Mouse (Mus musculus) monocyte, adult 2 months (primary cell): ENCODE measurements around the gene Grm8.

ENCODE experiments used
- DNase-seq, 2 experiments: peaks; one replicate each; pipeline ENCODE4 v3.0.0; 2022; ENCODE audit warnings: low spot score in 2 of 2, low read depth in 1 of 2

Gene Grm8

DNA sequence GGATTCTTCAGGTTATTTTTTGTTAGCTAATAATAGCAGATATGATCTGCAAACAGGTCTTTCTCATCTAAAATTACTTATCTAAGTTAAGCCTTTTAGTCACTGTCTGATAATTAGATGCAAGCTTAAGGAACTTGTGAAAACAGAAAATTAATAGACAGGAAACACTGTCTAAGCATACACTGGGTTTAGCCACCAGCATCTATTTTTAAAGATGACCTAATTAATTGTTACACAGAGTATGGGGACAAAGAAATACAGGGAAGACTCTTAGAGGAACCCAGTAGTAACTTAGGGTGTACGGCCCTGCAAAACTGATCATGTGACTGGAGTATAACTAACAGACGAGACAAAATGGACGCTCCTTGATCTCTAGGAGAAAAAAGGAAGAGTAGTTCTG is 92.6 kb downstream of the Grm8 start:
- no peak for DNase-seq

- no peak for DNase-seq
These were observed 94.2 kb downstream of the Grm8 start for GRCm38 (mm10) chr6:28040815-28041214.

DNA sequence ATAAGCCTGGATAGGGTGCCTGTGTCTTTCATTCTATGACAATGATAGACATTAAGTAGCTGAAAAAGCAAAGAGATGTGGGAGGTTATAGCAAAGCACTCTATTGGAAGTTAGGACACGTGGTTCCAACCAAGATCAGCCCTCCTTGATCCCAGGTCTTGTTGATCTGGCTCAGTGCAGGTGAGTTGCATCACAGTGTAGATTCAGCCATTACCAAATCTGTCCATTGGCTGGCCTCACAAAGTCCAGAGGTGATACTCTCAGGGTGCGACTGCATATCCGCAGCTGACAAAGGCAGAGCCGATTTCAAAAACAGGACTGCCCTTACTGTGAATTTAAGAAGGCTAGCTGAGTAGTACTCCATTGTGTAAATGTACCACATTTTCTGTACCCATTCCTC is 103.0 kb downstream of the Grm8 start:
- DNase-seq = no peak

DNA sequence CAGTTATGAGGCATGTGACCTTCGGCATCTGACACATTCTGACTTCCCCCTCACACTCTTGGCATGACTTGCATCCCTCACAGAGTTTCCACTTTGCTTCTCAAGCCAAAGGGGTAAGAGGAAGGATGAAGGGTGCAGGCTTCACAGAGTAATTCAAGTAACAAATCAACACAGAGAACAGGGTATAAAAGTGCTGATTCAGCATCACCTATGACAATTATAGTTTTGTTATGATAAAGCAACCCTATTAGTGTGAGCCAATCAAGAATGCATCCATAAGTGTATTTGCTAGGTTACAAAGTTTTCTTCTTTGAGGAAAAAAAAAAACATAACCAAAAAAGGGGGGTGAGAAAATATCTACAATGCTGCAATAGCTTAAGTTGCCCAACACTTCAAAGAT is 117.3 kb downstream of the Grm8 start:
- DNase-seq = no peak

- no peak for DNase-seq
These were observed 128.0 kb downstream of the Grm8 start for GRCm38 (mm10) chr6:28007001-28007400.

- no peak for DNase-seq
These were observed 137.7 kb downstream of the Grm8 start for GRCm38 (mm10) chr6:27997250-27997649.

DNA sequence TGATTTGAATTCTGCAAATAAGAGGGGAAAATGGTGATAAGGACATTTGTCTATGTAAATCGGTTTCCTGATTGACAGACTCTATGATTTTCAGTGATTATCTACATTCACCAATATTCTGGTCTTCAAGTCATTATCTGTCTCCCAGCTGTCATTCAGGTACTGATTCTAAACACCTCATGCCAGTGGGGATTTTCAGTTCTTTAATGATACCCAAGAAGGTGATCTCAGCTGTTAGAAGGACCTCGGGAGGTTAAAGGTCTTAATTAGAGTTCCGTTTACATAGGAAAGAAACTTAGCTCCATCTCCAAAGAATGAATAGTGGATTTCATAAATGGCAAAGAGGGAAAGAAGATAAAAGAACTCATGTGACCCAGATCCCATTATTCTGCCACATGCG is 143.7 kb downstream of the Grm8 start:
- DNase-seq = no peak

GRCm38 (mm10) chr6:27982598-27982997 is 152.4 kb downstream of the Grm8 start:
- DNase-seq = no peak

GRCm38 (mm10) chr6:27982021-27982420 is 153.0 kb downstream of the Grm8 start:
- no peak for DNase-seq

DNA sequence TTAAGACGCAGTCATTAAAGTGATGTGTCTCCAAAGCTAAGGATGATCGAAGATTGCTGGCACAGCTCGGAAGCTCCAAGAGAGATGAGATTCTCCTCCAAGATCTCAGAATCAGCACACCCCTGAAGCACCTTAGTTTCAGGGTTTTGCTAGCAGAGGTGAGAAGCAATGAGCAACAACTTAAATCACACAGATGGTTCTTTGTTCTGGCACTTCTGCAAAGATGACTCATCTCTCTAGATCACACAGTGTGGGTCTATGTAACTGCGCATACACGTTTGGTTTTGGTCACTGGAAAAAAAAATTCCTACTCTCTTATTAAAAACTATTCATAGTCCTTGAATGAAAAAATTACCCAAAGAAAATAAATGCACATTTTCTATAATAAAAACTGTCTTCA is 157.6 kb downstream of the Grm8 start:
- no peak for DNase-seq

- no peak for DNase-seq
These were observed 166.1 kb downstream of the Grm8 start for GRCm38 (mm10) chr6:27968859-27969258.

DNA sequence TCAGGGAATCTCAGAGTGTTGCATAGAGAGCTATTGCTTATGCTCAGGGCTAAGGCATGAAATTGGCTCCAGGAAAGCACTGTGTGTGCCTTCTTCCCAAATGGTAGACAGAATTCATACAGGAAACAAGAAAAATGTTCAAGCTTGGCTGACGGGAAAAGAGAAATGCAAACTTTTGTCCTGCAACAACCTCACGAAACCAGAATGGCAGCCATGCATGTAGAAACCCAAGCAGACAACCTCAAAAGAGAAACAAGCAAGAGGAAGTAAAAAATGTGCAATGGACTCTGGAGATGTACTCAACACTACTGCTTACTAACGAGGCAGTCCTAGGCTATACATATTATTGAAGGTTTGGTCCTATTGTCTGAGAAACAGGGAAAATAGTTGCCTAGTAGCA is 167.9 kb downstream of the Grm8 start:
- DNase-seq = no peak

DNA sequence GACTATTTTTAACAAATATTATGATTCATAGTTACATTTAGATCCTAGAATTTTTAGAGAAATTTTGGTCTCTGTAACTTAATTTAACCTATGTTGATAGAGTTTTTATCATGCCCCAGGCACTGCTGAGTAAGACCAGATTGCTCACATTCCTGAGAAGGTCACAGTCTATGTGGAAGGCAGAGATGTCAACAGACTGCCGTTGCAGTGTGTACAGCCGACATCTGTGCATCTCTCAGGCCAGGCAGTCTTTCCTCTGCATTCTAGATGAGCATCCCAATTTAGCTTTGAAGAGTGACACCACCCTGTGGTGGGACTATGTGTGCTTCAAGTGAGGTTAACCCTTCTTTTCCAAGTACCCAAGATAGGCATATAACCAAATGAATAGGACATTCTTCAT is 169.7 kb downstream of the Grm8 start:
- no peak for DNase-seq

- no peak for DNase-seq
These were observed 171.1 kb downstream of the Grm8 start for GRCm38 (mm10) chr6:27963887-27964286.

DNA sequence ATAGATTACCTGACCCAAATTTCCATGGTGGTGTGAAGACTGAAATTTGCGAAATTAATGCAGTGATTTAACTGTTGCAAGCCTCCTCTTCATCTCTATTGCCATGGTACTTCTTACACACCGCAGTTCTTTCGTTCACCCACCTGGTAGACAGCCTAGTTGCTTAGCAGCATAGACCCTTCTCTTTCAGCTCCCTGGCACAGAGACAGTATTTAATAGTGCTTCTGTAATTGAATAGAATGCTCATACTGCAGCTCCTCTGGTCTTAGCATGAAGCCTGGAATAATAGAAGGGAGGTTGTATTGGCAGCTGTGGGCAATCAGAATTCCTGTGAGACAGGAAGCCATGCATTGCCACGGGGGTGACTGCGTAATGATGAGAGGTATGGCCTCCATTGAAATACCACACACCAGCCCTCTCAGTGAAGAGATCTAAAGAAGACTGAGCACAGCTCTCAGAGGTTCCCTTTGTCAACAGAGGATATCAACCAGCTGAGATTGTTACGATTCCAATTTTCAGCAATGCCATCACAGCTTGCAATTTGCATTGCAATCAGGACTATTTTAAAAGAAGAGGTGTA is 178.6 kb downstream of the Grm8 start:
- no peak for DNase-seq

DNA sequence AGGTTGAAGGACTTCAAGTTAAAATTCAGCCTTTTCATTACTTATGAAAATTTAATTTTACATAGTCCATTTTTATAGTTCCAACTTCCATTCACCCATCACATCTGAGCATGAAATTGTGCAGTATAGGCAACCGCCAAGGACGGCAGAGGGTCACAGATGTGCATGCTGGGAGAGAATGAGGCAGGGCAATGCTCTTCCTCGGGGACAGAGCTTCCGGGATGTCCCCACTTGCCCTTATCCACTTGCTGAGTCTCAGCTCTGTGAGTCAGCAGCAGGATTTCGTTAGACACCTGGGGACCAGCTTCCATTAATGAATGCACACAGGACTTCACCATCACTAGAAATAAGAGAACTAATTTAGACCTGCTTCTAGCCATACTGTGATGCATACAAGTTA is 183.5 kb downstream of the Grm8 start:
- DNase-seq = no peak

- no peak for DNase-seq
These were observed 206.9 kb downstream of the Grm8 start for GRCm38 (mm10) chr6:27928058-27928457.

DNA sequence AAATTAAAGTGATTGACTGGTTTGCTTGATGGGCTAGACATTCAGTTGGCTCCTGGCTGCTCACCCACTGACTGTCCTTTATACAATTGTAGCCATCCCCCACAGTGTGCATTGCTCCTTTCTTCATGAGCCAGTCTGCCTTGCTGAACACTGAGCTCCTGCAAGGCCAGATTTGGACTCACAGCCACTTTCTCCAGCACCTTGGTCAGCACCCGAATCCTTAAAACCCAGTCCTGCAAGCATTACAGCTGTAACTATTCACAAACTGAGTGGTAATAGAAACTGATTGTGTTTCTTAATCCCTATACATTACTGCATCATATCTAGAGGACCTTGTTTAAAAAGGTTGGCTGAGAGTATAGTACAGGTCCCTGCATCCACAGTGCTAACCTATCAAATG is 221.7 kb downstream of the Grm8 start:
- DNase-seq = no peak

- no peak for DNase-seq
These were observed 230.6 kb downstream of the Grm8 start for GRCm38 (mm10) chr6:27904358-27904757.

DNA sequence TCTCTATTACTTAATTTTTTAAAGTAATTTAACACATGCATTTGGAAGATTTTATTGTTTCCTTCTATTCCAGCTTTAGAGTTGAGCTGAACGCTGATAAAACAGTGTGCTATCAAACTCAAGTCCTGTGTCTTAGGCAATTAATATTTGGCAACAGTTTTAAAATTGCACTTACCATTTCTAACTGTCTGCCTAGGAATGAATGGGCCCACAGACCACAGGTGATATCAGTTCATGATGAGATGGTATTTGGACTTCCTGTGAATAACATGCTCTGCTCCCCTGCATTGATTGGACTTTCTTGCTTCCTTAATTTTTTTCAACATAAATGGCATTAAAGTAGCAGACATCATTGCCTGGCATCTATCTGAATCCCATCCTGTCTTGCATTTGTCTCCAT is 232.8 kb downstream of the Grm8 start:
- DNase-seq = no peak

- no peak for DNase-seq
These were observed 233.6 kb downstream of the Grm8 start for GRCm38 (mm10) chr6:27901396-27901795.

GRCm38 (mm10) chr6:27895153-27895552 is 239.8 kb downstream of the Grm8 start:
- no peak for DNase-seq

- DNase-seq = no peak
These were observed 242.1 kb downstream of the Grm8 start for GRCm38 (mm10) chr6:27892886-27893285.

DNA sequence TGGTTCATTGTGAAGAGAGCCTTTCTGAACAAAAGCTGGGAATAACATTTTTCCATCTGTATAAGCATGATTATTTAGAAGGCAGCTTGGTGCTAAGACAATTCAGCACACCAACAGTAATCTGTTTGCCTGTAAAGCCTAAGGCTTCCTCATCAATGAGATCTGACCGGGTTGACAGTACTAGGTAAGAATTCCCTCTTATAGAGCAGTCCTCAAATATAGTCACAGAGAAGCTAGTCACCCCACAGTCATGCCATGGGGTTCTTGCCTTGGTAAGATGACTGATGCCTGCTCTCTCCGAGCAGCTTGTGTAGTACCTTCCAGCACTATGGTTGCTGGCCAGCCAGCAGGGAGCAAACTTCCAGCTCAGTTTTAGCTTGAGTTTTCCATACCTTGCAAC is 246.6 kb downstream of the Grm8 start:
- no peak for DNase-seq
